Mouse (Mus musculus): ENCODE results near the gene Slc9a2. TPM values are rescaled to one million over a fixed set of nuclear protein-coding genes. Genes with fewer than 3 reads are reported as not detected.
"Not testable (repeated sequence)": the region's sequence is repeated elsewhere in the genome, so short reads cannot be mapped to it uniquely, and the experiment has no call there.

The Slc9a2 gene
- total RNA-seq (2014; fragmentation: Nextera tagmentation) (0.32 TPM in 1 of 2 replicates, not detected in the other), total RNA-seq (2017) (0.30 TPM in 1 of 2 replicates, not detected in the other)

GRCm38 (mm10) chr1:40680067-40680867 lies at the start of gene Slc9a2:
Gene Slc9a2 (plus strand): TSS chr1:40680574.
- peak; percentile 26 for ATAC-seq (replicated peaks; ENCODE audit: poor library complexity, severe bottlenecking)

GRCm38 (mm10) chr1:40632407-40633062 lies 47.8 kb upstream of the Slc9a2 start:
- ATAC-seq (replicated peaks; ENCODE audit: poor library complexity, severe bottlenecking), result peak; percentile 45

- peak; percentile 96 for ATAC-seq (replicated peaks; ENCODE audit: poor library complexity, severe bottlenecking)
Measured at GRCm38 (mm10) chr1:40634608-40635007, 45.8 kb upstream of the Slc9a2 start.

DNA sequence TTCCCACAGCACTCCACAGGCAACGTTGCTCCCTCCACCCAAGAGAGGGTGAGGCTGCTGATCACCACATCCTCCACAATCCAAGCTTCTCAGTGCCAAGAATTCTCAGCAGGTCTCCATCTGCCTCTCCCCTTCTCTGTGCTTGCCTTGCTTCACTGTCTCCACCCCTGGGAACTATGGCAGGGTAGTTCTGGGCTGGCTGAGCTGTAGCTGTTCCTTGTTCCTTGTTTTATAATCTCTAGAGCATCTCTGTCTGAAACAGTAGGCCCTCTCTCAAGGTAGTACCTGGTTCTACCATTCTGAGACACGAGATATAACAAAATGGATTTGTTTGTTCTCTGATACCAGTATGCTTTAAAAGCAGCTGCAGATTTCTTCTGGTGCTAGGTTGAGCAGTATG lies 32.1 kb upstream of the Slc9a2 start:
- no peak for ATAC-seq (replicated peaks; ENCODE audit: poor library complexity, severe bottlenecking)

DNA sequence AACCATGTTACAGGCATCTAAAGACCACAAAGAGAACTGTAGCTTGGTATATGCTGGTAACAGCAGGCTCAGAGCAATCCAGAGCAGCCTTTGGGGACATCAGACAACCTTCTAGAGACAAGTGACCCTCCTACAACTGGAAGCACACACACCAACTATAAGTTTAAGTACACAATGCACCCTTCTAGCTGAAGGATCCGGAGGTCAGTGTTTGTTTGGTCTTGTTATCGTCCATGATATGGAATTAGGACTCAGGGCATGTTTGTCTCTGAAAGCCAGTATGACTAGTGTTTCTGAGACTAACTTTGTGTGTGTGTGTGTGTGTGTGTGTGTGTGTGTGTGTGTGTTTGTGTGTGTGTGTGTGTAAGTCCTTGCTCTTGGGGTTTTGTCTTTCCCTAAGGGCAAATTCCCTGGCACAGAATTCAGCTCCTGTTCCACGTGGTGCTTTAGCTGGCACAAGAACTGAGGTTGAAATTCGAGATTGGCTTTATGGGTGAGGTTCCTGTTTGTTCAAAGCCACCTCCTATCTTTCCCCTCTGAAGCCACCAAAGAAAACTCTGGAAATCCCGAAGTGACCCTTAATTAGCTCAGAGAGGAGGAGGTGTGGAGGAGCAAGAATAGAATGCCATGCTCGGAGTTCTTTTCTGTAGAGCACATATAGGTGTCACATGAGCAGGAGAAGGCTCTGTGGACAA lies 29.4 kb upstream of the Slc9a2 start:
- ATAC-seq (replicated peaks; ENCODE audit: poor library complexity, severe bottlenecking), result no peak

- no peak for ATAC-seq (replicated peaks; ENCODE audit: poor library complexity, severe bottlenecking)
Measured at GRCm38 (mm10) chr1:40657035-40657434, 23.3 kb upstream of the Slc9a2 start.

DNA sequence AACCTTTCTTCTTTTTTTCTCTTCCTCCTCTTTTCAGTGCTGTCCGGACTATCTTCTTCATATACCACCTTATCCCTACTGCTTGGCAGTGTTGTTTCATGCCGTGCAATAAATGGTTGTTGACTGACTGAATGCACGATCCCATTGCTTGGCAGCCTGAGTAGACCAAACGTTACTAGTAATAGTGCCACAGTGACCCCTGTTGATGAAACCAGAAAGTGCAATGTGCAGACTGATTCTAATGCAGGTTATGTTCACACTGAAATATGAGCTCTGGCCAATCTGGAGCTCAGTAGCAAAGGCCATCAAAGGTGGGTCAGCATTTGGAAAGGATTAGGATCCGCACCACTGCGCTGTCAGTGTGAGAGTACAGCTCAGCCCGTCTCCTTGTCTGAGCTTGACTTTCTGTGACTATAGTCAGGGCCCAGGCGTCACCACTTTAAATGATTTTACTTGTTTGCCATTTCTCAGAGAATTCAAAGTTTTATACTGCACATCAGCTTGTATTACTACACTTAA lies 22.3 kb upstream of the Slc9a2 start:
- peak; percentile 68 for ATAC-seq (replicated peaks; ENCODE audit: poor library complexity, severe bottlenecking)

DNA sequence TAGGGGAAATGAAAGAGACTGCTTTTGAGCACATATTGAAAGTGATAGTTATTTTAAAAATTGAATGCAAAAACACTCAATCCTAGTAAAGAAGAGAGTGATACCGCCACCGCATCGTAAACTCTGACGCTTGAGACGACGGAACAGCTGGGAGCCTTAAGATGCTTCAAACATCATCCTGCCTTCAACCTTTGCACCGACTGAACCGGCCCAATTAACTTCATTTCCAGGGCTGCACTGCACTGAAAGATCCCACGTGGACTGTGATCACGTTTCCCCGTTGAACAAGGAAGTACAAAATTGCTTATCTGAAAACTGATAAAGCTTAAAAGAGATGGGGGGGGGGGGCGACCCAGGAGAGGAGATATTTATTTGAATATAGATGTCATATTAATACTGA lies 21.4 kb upstream of the Slc9a2 start:
- ATAC-seq (replicated peaks; ENCODE audit: poor library complexity, severe bottlenecking), result no peak

DNA sequence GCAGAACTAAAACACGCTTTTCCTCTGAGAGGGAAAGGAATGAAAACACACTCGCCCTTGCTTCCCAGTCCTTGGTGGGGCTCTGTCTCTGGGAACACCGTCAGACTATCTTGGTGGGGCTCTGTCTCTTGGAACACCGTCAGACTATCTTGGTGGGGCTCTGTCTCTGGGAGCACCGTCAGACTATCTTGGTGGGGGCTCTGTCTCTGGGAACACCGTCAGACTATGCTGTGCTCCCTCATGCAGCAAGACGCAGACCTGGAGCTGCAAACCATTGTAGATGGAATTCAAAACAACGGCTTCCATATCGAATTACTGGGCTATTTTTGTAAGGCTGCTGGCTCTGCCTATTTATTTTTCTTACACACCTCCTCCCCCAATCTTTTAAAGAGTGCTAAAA lies 20.9 kb upstream of the Slc9a2 start:
- ATAC-seq (replicated peaks; ENCODE audit: poor library complexity, severe bottlenecking), result no peak

GRCm38 (mm10) chr1:40660838-40661237 lies 19.5 kb upstream of the Slc9a2 start:
- no peak for ATAC-seq (replicated peaks; ENCODE audit: poor library complexity, severe bottlenecking)

DNA sequence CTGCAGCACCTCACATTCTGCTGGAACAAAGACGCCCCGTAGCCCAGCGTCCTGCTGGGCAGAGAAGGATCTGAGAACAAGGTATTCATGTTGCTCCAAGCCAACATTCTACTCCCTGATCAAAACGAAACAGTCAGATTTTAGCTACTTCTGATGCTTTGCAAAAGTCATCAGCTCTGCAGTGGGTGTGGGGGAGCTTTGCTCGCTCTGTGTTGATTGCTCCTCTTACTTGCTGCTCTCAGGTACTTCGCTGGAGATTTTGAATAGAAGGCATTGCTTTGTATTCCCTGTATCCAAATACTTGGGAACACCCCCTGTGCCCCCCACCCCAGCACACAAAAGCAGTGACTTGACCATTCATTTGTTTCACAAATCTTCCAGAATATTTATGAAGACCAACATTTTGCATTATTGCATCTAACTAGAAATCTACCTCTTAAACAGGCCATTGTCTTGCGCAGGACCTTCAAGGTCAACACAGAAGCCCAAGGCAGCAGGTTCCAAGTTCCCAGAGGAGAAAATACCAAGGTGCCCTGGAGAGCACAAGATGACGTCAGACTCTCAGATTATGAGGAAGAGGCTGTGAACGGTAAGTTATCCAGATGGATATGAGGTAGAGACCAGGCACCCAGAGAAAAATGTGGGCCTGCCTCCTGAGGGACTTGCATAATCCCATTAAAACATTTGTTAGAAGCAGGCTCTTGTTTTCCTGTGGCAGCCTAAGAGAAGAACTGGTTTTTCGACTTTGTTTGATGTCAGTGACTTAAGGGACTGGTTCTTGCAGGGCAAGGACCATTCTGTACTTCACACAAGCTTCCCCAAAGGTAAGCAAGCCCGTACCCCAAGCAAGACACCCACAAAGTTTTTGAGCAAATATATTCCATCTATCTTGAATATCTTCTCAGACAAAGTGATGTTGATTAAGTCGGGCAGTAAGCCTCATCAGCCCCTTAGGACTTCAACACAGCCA lies 14.7 kb upstream of the Slc9a2 start:
- ATAC-seq (replicated peaks; ENCODE audit: poor library complexity, severe bottlenecking), result no peak

DNA sequence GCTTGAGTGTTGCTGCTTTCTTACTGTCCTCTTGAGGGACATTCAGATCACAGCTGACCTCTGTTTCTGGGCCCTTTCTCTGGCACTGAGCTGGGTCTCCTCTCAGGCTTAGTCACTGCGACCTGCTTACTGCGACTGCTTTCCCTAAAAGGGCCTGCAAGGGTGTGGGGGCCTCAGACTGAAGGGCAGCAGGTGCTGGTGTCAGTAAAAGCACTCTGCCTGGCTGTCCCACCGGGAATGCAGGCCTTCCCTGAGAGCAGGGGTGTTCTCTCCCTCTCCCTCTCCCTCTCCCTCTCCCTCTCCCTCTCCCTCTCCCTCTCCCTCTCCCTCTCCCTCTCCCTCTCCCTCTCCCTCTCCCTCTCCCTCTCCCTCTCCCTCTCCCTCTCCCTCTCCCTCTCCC lies 12.9 kb upstream of the Slc9a2 start:
- not testable (repeated sequence) for ATAC-seq (replicated peaks; ENCODE audit: poor library complexity, severe bottlenecking)

GRCm38 (mm10) chr1:40670025-40670424 lies 10.3 kb upstream of the Slc9a2 start:
- ATAC-seq (replicated peaks; ENCODE audit: poor library complexity, severe bottlenecking), result no peak

GRCm38 (mm10) chr1:40671490-40671889 lies 8.9 kb upstream of the Slc9a2 start:
- ATAC-seq (replicated peaks; ENCODE audit: poor library complexity, severe bottlenecking), result no peak

- ATAC-seq (replicated peaks; ENCODE audit: poor library complexity, severe bottlenecking), result 0 out of 2 replicates have a peak, but pooled peaks have one; percentile 20
Measured at GRCm38 (mm10) chr1:40677306-40677705, 3.1 kb upstream of the Slc9a2 start.

DNA sequence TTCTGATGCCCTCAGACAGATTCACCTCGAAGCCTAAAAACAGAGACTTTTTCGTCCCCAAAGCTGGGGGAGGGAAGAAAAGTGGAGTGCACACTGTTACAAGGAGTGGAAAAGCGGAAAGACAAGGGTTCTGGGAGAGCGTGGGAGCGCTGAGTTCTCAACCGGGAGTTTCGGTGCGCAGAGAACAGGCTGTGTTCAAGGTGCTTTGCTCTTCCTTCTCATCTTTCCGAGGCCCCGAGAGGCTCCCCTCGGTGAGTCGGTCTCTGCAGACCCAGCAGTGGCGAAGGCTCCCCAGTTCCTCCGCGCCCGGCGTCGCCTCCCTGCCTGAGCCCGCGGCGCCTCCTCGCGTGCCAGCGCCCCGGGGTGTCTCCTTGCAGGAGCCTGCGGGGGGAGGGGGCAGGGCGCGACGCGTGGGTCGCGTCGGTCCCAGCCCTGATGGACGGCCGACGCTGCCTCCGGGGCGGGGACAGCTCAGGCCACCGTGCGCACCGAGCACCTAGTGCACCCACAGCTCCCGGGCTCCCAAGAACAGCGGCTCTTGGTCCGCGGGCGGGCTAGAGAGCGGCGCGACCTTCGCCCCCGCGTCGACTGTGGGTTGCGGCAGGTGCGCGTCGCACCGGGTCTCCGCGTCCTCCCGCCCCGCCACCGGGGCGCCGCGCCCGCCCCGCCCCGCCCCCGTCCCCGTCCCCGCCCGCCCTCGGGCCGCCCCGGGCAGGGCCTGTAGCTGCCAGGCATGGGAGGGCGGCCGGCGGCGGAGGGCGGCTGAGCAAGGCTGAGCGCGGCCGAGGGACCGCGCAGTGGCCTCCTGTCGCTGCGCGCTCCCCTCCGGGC lies 709 bp downstream of the Slc9a2 start:
- ATAC-seq (replicated peaks; ENCODE audit: poor library complexity, severe bottlenecking), result peak; percentile 52

- peak; percentile 25; the same call in 1 of the 2 replicates for ATAC-seq (replicated peaks; ENCODE audit: poor library complexity, severe bottlenecking)
Measured at GRCm38 (mm10) chr1:40681699-40682510, 1.5 kb downstream of the Slc9a2 start.

DNA sequence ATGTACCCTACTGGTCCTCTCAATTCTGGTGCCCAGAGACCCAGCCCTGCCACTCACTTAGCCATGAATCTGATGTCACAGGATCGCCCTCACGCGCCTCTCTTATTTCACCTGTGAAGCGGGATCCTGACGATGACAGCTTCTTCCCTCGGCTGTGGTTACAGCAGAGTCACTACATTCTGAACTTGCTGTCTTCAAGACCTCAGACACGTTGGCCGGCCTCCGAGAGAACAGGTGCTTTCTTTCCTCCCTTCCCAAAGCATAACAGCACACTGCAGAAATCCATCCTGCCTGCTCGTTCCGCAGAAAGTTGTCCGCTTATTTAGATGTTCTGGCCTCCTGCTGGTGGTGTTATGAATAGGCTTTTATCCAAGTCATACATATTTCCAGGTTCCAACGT lies 13.9 kb downstream of the Slc9a2 start:
- ATAC-seq (replicated peaks; ENCODE audit: poor library complexity, severe bottlenecking), result no peak
